In genomic region chr1:159388565-159389024, GRCm38 (mm10) we compare ENCODE assay signal across 13 mouse cellular contexts.
DNase-seq lines count a peak whose midpoint lies in the region; ATAC-seq and TF ChIP-seq lines count a peak whose summit lies in the region.
"Had no signal": no experiment of that assay in that cellular context is flagged by ENCODE, and none has a peak within 500 bp of the region (broad histone marks: within the 10 kb centered on the region; RNA-seq: fewer than 3 reads in every experiment).

No protein-coding gene starts in this region.

- WGBS in embryonic facial prominence, embryonic 14.5 days = 66% methylated on average over 13 of the region's 13 CpGs
- WGBS in embryonic facial prominence, embryonic 10.5 days = 88% methylated on average over 13 of the region's 13 CpGs
- 55% methylated on average over 13 of the region's 13 CpGs for WGBS in forebrain, embryonic 16.5 days
- WGBS in limb, embryonic 14.5 days = 66% methylated on average over 13 of the region's 13 CpGs

- H3K27me3 ChIP-seq in embryonic facial prominence, embryonic 14.5 days (replicated peaks; ENCODE audit: control insufficient read depth, insufficient read depth, low read length) = no peaks in the 10 kb centered on the region
- H3K27me3 ChIP-seq in embryonic facial prominence, embryonic 10.5 days (replicated peaks; ENCODE audit: low read depth, poor library complexity, severe bottlenecking) = no peaks in the 10 kb centered on the region
- no peaks in the 10 kb centered on the region for H3K27me3 ChIP-seq in forebrain, embryonic 16.5 days (replicated peaks; ENCODE audit: control insufficient read depth, insufficient read depth, low read length)
- H3K27me3 ChIP-seq in limb, embryonic 14.5 days (ENCODE audit: control insufficient read depth, insufficient read depth, low read length) = no peaks in the 10 kb centered on the region
- H3K27me3 ChIP-seq: intestine, embryonic 15.5 days; liver, embryonic 13.5 days had no signal

- TF ChIP-seq POLR2A in limb, embryonic 14.5 days (IDR thresholded peaks at IDR 0.05; ENCODE audit: borderline replicate concordance, extremely low read depth, insufficient read depth, insufficient read length) = no peak

- no peak overlapping the region for H3K9ac ChIP-seq in embryonic facial prominence, embryonic 14.5 days (ENCODE audit: low read depth, low read length)
- H3K9ac ChIP-seq in forebrain, embryonic 16.5 days (replicated peaks; ENCODE audit: low read depth, low read length) = no peak overlapping the region
- H3K9ac ChIP-seq in limb, embryonic 14.5 days (ENCODE audit: low read depth, low read length, severe bottlenecking) = no peak overlapping the region
- H3K9ac ChIP-seq: intestine, embryonic 15.5 days; liver, embryonic 13.5 days had no signal

- H3K4me3 ChIP-seq in embryonic facial prominence, embryonic 14.5 days (ENCODE audit: low read depth, low read length) = no peak overlapping the region
- no peak overlapping the region for H3K4me3 ChIP-seq in embryonic facial prominence, embryonic 10.5 days
- no peak overlapping the region for H3K4me3 ChIP-seq in forebrain, embryonic 16.5 days (replicated peaks; ENCODE audit: low read length)
- no peak overlapping the region for H3K4me3 ChIP-seq in limb, embryonic 14.5 days (replicated peaks; ENCODE audit: low read length)
- H3K4me3 ChIP-seq: intestine, embryonic 15.5 days; liver, embryonic 13.5 days had no signal

- H3K4me1 ChIP-seq in embryonic facial prominence, embryonic 14.5 days (ENCODE audit: control insufficient read depth, insufficient read depth, low read length) = peaks cover 11% of the 10 kb centered on the region
- H3K4me1 ChIP-seq in embryonic facial prominence, embryonic 10.5 days = peaks cover 11% of the 10 kb centered on the region
- 0 out of 2 replicates have a peak, but pooled peaks cover 4% of the 10 kb centered on the region for H3K4me1 ChIP-seq in forebrain, embryonic 16.5 days (replicated peaks; ENCODE audit: control insufficient read depth, insufficient read depth, low read length)
- peaks cover 8% of the 10 kb centered on the region for H3K4me1 ChIP-seq in limb, embryonic 14.5 days (ENCODE audit: control insufficient read depth, insufficient read depth, low read length)
- H3K4me1 ChIP-seq: liver, embryonic 13.5 days had no signal

- no peak overlapping the region for H3K27ac ChIP-seq in embryonic facial prominence, embryonic 14.5 days (replicated peaks; ENCODE audit: low read depth, low read length)
- H3K27ac ChIP-seq in embryonic facial prominence, embryonic 10.5 days (replicated peaks) = no peak overlapping the region
- peak overlapping the region; percentile 5; the same call in 1 of the 2 replicates for H3K27ac ChIP-seq in forebrain, embryonic 16.5 days (ENCODE audit: low read length)
- no peak overlapping the region for H3K27ac ChIP-seq in limb, embryonic 14.5 days (replicated peaks; ENCODE audit: low read depth, low read length)
- H3K27ac ChIP-seq: intestine, embryonic 15.5 days; liver, embryonic 13.5 days had no signal

- intact Hi-C loops in left cerebral cortex, postnatal 14 days (cut with DNase I) = loop anchor here (5.0 kb wide), 1 partner anchor 794 kb away; no protein-coding TSS in a partner anchor
- intact Hi-C loops in left cerebral cortex, postnatal 10 days (cut with DNase I) = no loop called here

- H3K36me3 ChIP-seq in embryonic facial prominence, embryonic 14.5 days (ENCODE audit: control insufficient read depth, insufficient read depth, low read length) = no peaks in the 10 kb centered on the region
- H3K36me3 ChIP-seq in embryonic facial prominence, embryonic 10.5 days (replicated peaks) = no peaks in the 10 kb centered on the region
- no peaks in the 10 kb centered on the region for H3K36me3 ChIP-seq in forebrain, embryonic 16.5 days (ENCODE audit: control insufficient read depth, insufficient read depth)
- H3K36me3 ChIP-seq in limb, embryonic 14.5 days (ENCODE audit: control insufficient read depth, insufficient read depth, low read length) = no peaks in the 10 kb centered on the region
- H3K36me3 ChIP-seq: intestine, embryonic 15.5 days; liver, embryonic 13.5 days had no signal

- H3K4me2 ChIP-seq in embryonic facial prominence, embryonic 14.5 days (ENCODE audit: low read depth, low read length) = no peak overlapping the region
- H3K4me2 ChIP-seq in forebrain, embryonic 16.5 days (ENCODE audit: low read length) = no peak overlapping the region
- H3K4me2 ChIP-seq in limb, embryonic 14.5 days (replicated peaks; ENCODE audit: low read depth, low read length, severe bottlenecking) = no peak overlapping the region
- H3K4me2 ChIP-seq: heart, embryonic 11.5 days; intestine, embryonic 15.5 days; liver, embryonic 13.5 days had no signal

- H3K9me3 ChIP-seq in embryonic facial prominence, embryonic 14.5 days (ENCODE audit: control insufficient read depth, low read length) = no peaks in the 10 kb centered on the region
- H3K9me3 ChIP-seq in embryonic facial prominence, embryonic 10.5 days = no peaks in the 10 kb centered on the region
- H3K9me3 ChIP-seq in forebrain, embryonic 16.5 days (ENCODE audit: control insufficient read depth, low read length) = no peaks in the 10 kb centered on the region
- no peaks in the 10 kb centered on the region for H3K9me3 ChIP-seq in limb, embryonic 14.5 days (ENCODE audit: control insufficient read depth, low read length)
- H3K9me3 ChIP-seq: intestine, embryonic 15.5 days; liver, embryonic 13.5 days had no signal

- DNase-seq in embryonic facial prominence, embryonic 14.5 days (ENCODE audit: low spot score) = peak; percentile 24
- DNase-seq in embryonic facial prominence, embryonic 10.5 days (ENCODE audit: low spot score) = no peak
- DNase-seq in left cerebral cortex, postnatal 14 days (ENCODE audit: low spot score in 2 of 2) = peak; percentile 25 to 26
- DNase-seq in left cerebral cortex, postnatal 10 days (ENCODE audit: extremely low spot score in 1 of 2, low spot score in 2 of 2) = no peak
- no peak for DNase-seq in limb, embryonic 14.5 days (ENCODE audit: low spot score)
- DNase-seq in thymus, postnatal 36 days = no peak
- DNase-seq in urinary bladder, postnatal 4 days (ENCODE audit: low spot score in 2 of 2) = no peak
- DNase-seq: adrenal gland, postnatal 25 days; liver, embryonic 13.5 days had no signal

- peak; percentile 75 for ATAC-seq in embryonic facial prominence, embryonic 14.5 days (ENCODE audit: low read depth)
- ATAC-seq in forebrain, embryonic 16.5 days = peak; percentile 39
- peak; percentile 39; the same call in 1 of the 2 replicates for ATAC-seq in limb, embryonic 14.5 days (ENCODE audit: low FRiP score, low read depth)
- ATAC-seq: intestine, embryonic 15.5 days; Patski had no signal

Comparison
In these comparisons a context has a peak if more than half of its experiments do, and no peak if none do; other contexts are left out.
1. DNase-seq: peak in embryonic facial prominence, embryonic 14.5 days (single experiment) and left cerebral cortex, postnatal 14 days (2 of 2); none in embryonic facial prominence, embryonic 10.5 days (single experiment), left cerebral cortex, postnatal 10 days (0 of 2), limb, embryonic 14.5 days (single experiment), thymus, postnatal 36 days (0 of 2) and urinary bladder, postnatal 4 days (0 of 2).
2. Peak in every context shown above with its lines, with median percentiles within 50 percentile points of each other: ATAC-seq.